In genomic region chr4:108063616-108064015, GRCm38 (mm10) we compare ENCODE assay signal across 16 mouse cellular contexts. TPM values are rescaled to one million over a fixed set of nuclear protein-coding genes. Genes with fewer than 3 reads are reported as not detected.
"Had no signal": no experiment of that assay in that cellular context is flagged by ENCODE, and none has a peak within 500 bp of the region (broad histone marks: within the 10 kb centered on the region; RNA-seq: fewer than 3 reads in every experiment).

No protein-coding gene starts in this region.

- H3K27me3 ChIP-seq: hindbrain, embryonic 15.5 days; limb, embryonic 12.5 days; lung, embryonic 15.5 days; midbrain, embryonic 12.5 days; neural tube, embryonic 13.5 days; stomach, embryonic 15.5 days had no signal

- H3K9ac ChIP-seq: hindbrain, embryonic 15.5 days; limb, embryonic 12.5 days; liver, embryonic 14.5 days; lung, embryonic 15.5 days; midbrain, embryonic 12.5 days; neural tube, embryonic 13.5 days; stomach, embryonic 15.5 days had no signal

- H3K4me3 ChIP-seq: hindbrain, embryonic 15.5 days; limb, embryonic 12.5 days; lung, embryonic 15.5 days; midbrain, embryonic 12.5 days; neural tube, embryonic 13.5 days; stomach, embryonic 15.5 days had no signal

- H3K9me3 ChIP-seq: hindbrain, embryonic 15.5 days; limb, embryonic 12.5 days; lung, embryonic 15.5 days; midbrain, embryonic 12.5 days; neural tube, embryonic 13.5 days; stomach, embryonic 15.5 days had no signal

- DNase-seq: layer of hippocampus, postnatal 36 days; lung, postnatal 14 days; retina, postnatal 1 day; right cerebral cortex, postnatal 4 days; thymus, adult 2 months; thymus, postnatal 25 days had no signal

- ATAC-seq: intestine, embryonic 16.5 days; midbrain, embryonic 16.5 days had no signal

- H3K27ac ChIP-seq: hindbrain, embryonic 15.5 days; limb, embryonic 12.5 days; liver, embryonic 14.5 days; lung, embryonic 15.5 days; midbrain, embryonic 12.5 days; neural tube, embryonic 13.5 days; stomach, embryonic 15.5 days had no signal

- H3K4me2 ChIP-seq: hindbrain, embryonic 15.5 days; limb, embryonic 12.5 days; lung, embryonic 15.5 days; midbrain, embryonic 12.5 days; neural tube, embryonic 13.5 days; stomach, embryonic 15.5 days had no signal

- H3K4me1 ChIP-seq: hindbrain, embryonic 15.5 days; limb, embryonic 12.5 days; stomach, embryonic 15.5 days had no signal

RNA-seq across cellular contexts. Expression of gene Podn, which starts 32.6 kb away (rescaled TPM):
- total RNA-seq: megakaryocyte-erythroid progenitor cell, adult 5-6 weeks had no signal
